Mouse (Mus musculus): Measurements from ENCODE around the gene Olfr1420. TPM values are rescaled to one million over a fixed set of nuclear protein-coding genes. Genes with fewer than 3 reads are reported as not detected.

Gene Olfr1420
- total RNA-seq, 2 experiments from 2014 or later: not detected

Small RNA genes lying within 50 kb of the gene (microRNA-seq; reads per million reads assigned to microRNA genes)
- 4.0 to 4.5 reads per million in 2 experiments for gene Mir6994

Other genes starting within 250 kb of the Olfr1420 start
- not detected for gene Ms4a3, start 245.7 kb upstream of the Olfr1420 start, total RNA-seq (2021)
- gene Oosp2, start 226.0 kb upstream of the Olfr1420 start, total RNA-seq (2021): not detected
- not detected for gene Oosp1, start 195.4 kb upstream of the Olfr1420 start, total RNA-seq (2021)
- gene Oosp3, start 189.5 kb upstream of the Olfr1420 start, total RNA-seq (2021): not detected
- gene Gif, start 139.0 kb upstream of the Olfr1420 start, total RNA-seq (2021): not detected
- gene Mrpl16, start 116.2 kb upstream of the Olfr1420 start, total RNA-seq (2021): 10 to 100 TPM; 90.2 to 93.8 TPM
- 1 to 10 TPM; 5.9 to 8.4 TPM for gene Stx3, start 67.2 kb upstream of the Olfr1420 start, total RNA-seq (2021)
- gene Olfr1417, start 47.3 kb upstream of the Olfr1420 start, total RNA-seq (2021): not detected
- not detected for gene Olfr1418, start 25.5 kb upstream of the Olfr1420 start, total RNA-seq (2021)
- gene Olfr1419, start 11.5 kb upstream of the Olfr1420 start, total RNA-seq (2021): not detected
- gene Patl1, start 25.8 kb downstream of the Olfr1420 start, total RNA-seq (2021): 10 to 100 TPM; 33.2 to 33.8 TPM
- 10 to 100 TPM; 74.0 to 83.6 TPM for gene Osbp, start 79.4 kb downstream of the Olfr1420 start, total RNA-seq (2021)
- not detected for gene Olfr1423, start 154.8 kb downstream of the Olfr1420 start, total RNA-seq (2021)
- gene Olfr1424, start 176.1 kb downstream of the Olfr1420 start, total RNA-seq (2021): not detected
- gene Olfr1425, start 191.2 kb downstream of the Olfr1420 start, total RNA-seq (2021): not detected
- not detected for gene Olfr1426, start 205.4 kb downstream of the Olfr1420 start, total RNA-seq (2021)
- gene Olfr1427, start 216.8 kb downstream of the Olfr1420 start, total RNA-seq (2021): not detected
- not detected for gene Olfr1428, start 229.3 kb downstream of the Olfr1420 start, total RNA-seq (2021)
- not detected for gene Olfr76, start 236.6 kb downstream of the Olfr1420 start, total RNA-seq (2021)

All from heart, postnatal 10 days (tissue).